Mouse (Mus musculus) neural tube, embryonic 14.5 days (tissue): Measurements from ENCODE around the gene Kif6. TPM values are rescaled to one million over a fixed set of nuclear protein-coding genes. Genes with fewer than 3 reads are reported as not detected.

Experiments
- ATAC-seq: fragments of 200-750 bp; cut with Nextera tagmentation; 2 replicates; pipeline ENCODE4 v1.8.0; 2017; ENCODE audit warnings: low read depth, mild to moderate bottlenecking, moderate TSS enrichment, moderate library complexity
- H3K27ac ChIP-seq: fragments of 300-500 bp; sonication (generic); 2 replicates; pipeline ENCODE4 v1.5.1; 2014; ENCODE audit warnings: low read depth, mild to moderate bottlenecking, control low read depth, low read length, moderate library complexity, mixed read lengths
- H3K27me3 ChIP-seq: fragments of 300-500 bp; sonication (generic); 2 replicates; pipeline ENCODE4 v1.6.1; 2014; ENCODE audit warnings: low read length; ENCODE audit not compliant: control insufficient read depth, insufficient read depth
- H3K36me3 ChIP-seq: fragments of 300-500 bp; sonication (generic); 2 replicates; pipeline ENCODE4 v1.6.1; 2014; ENCODE audit warnings: low read length, mixed read lengths; ENCODE audit not compliant: control insufficient read depth, insufficient read depth
- H3K4me1 ChIP-seq: fragments of 300-500 bp; sonication (generic); 2 replicates; pipeline ENCODE4 v1.6.1; 2014; ENCODE audit warnings: low read length; ENCODE audit not compliant: control insufficient read depth, insufficient read depth
- H3K4me2 ChIP-seq: fragments of 300-500 bp; sonication (generic); 2 replicates; pipeline ENCODE4 v1.6.1; 2014; ENCODE audit warnings: mild to moderate bottlenecking, low read depth, low read length, control low read depth
- H3K4me3 ChIP-seq: fragments of 300-500 bp; sonication (generic); 2 replicates; pipeline ENCODE4 v1.5.1; 2014; ENCODE audit warnings: low read depth, low read length, control low read depth, mixed read lengths
- H3K9ac ChIP-seq: fragments of 300-500 bp; sonication (generic); replicated peaks from 2 replicates; pipeline ENCODE4 v1.6.1; 2014; ENCODE audit warnings: low read depth, mild to moderate bottlenecking, control low read depth, low read length, mixed read lengths
- H3K9me3 ChIP-seq: fragments of 300-500 bp; sonication (generic); 2 replicates; pipeline ENCODE4 v1.6.1; 2016; ENCODE audit warnings: low read length; ENCODE audit not compliant: control insufficient read depth
- WGBS: fragments of 180-500 bp; shearing (Covaris S2); extraction: QIAGEN DNeasy Blood & Tissue Kit; methylation state at CpG from one replicate; pipeline ENCODE4 v1.1.7; 2014; 5-methylcytosine and 5-hydroxymethylcytosine counted together
- polyA plus RNA-seq: library from polyadenylated mRNA; unstranded; fragments of >200 nt; fragmentation: Nextera tagmentation; extraction: Ambion mirVana; gene quantifications from 2 replicates; pipeline ENCODE4 v1.2.1, GENCODE M21; 2014

Kif6 gene
- polyA plus RNA-seq, 1 experiment from 2014 or later: 3.1 TPM

DNA sequence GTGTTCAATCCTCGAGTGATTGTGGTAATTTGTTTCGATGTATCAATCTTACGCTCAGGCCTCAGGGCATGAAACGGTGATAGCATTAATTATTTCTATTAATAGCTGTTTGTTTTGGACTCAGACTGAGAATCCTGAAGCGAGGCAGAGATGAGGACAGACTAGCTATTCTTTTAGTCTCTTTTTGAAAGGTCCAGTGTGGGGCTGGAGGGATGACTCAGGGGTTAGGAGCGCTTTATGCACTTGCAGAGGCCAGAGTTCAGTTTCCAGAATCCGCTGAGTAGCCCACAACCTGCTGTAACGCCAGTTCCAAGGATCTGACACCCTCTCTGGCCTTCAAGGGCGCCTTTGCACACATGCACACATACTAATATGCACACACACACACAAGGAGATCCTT is 9.6 kb downstream of the Kif6 start:
- no peak for ATAC-seq
- no peaks in the 10 kb centered on the region for H3K4me1 ChIP-seq
- H3K36me3 ChIP-seq: no peaks in the 10 kb centered on the region
- H3K27me3 ChIP-seq: no peaks in the 10 kb centered on the region
- H3K27ac ChIP-seq: no peak overlapping the region
- H3K9ac ChIP-seq: no peak overlapping the region
- H3K9me3 ChIP-seq: no peaks in the 10 kb centered on the region
- WGBS: 62% methylated on average over 9 of the region's 9 CpGs
- H3K4me2 ChIP-seq: no peak overlapping the region
- H3K4me3 ChIP-seq: no peak overlapping the region

GRCm38 (mm10) chr17:49627011-49627794 is 12.3 kb downstream of the Kif6 start:
- H3K9ac ChIP-seq: no peak overlapping the region
- no peaks in the 10 kb centered on the region for H3K4me1 ChIP-seq
- no peaks in the 10 kb centered on the region for H3K27me3 ChIP-seq
- no peak overlapping the region for H3K27ac ChIP-seq
- no peaks in the 10 kb centered on the region for H3K36me3 ChIP-seq
- no peak overlapping the region for H3K4me2 ChIP-seq
- ATAC-seq: no peak
- no peaks in the 10 kb centered on the region for H3K9me3 ChIP-seq
- 80% methylated on average over 13 of the region's 13 CpGs for WGBS
- H3K4me3 ChIP-seq: no peak overlapping the region

GRCm38 (mm10) chr17:49628875-49629274 is 13.9 kb downstream of the Kif6 start:
- H3K4me3 ChIP-seq: no peak overlapping the region
- no peaks in the 10 kb centered on the region for H3K27me3 ChIP-seq
- no peak overlapping the region for H3K27ac ChIP-seq
- no peak for ATAC-seq
- no peak overlapping the region for H3K4me2 ChIP-seq
- H3K4me1 ChIP-seq: no peaks in the 10 kb centered on the region
- no peaks in the 10 kb centered on the region for H3K9me3 ChIP-seq
- 91% methylated on average over 8 of the region's 8 CpGs for WGBS
- H3K9ac ChIP-seq: no peak overlapping the region
- H3K36me3 ChIP-seq: no peaks in the 10 kb centered on the region

GRCm38 (mm10) chr17:49633041-49633440 is 18.1 kb downstream of the Kif6 start:
- WGBS: 64% methylated on average over 8 of the region's 8 CpGs

DNA sequence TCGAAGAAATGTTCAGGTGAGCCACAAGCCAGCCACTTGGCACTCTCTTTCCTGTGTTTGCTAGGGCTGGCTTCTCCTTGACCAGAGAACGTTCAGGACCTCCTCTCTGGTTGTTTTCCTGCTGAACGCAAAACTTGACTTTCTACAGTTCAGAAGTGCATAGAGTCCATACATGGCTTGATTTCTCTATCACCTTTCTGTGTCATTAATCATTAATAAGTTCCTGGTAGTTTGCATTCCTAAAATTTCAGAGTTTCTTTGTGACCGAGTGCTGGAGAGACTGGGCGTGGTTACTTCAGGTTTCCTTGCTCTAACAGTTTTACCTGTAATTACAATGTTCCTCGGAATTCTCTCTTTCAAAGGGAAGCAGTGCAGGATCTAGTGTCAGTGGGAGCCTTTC is 27.0 kb downstream of the Kif6 start:
- no peak overlapping the region for H3K27ac ChIP-seq
- H3K4me2 ChIP-seq: no peak overlapping the region
- no peak for ATAC-seq
- no peaks in the 10 kb centered on the region for H3K9me3 ChIP-seq
- H3K4me1 ChIP-seq: no peaks in the 10 kb centered on the region
- no peak overlapping the region for H3K9ac ChIP-seq
- 95% methylated on average over 6 of the region's 6 CpGs for WGBS
- no peaks in the 10 kb centered on the region for H3K27me3 ChIP-seq
- H3K36me3 ChIP-seq: no peaks in the 10 kb centered on the region
- no peak overlapping the region for H3K4me3 ChIP-seq

More at GRCm38 (mm10) chr17:49633041-49633440, 18.1 kb downstream of the Kif6 start:
- no peak overlapping the region for H3K4me3 ChIP-seq
- H3K36me3 ChIP-seq: no peaks in the 10 kb centered on the region
- no peak overlapping the region for H3K4me2 ChIP-seq
- H3K9ac ChIP-seq: no peak overlapping the region
- no peaks in the 10 kb centered on the region for H3K9me3 ChIP-seq
- no peaks in the 10 kb centered on the region for H3K27me3 ChIP-seq
- H3K27ac ChIP-seq: no peak overlapping the region
- no peak for ATAC-seq
- no peaks in the 10 kb centered on the region for H3K4me1 ChIP-seq

DNA sequence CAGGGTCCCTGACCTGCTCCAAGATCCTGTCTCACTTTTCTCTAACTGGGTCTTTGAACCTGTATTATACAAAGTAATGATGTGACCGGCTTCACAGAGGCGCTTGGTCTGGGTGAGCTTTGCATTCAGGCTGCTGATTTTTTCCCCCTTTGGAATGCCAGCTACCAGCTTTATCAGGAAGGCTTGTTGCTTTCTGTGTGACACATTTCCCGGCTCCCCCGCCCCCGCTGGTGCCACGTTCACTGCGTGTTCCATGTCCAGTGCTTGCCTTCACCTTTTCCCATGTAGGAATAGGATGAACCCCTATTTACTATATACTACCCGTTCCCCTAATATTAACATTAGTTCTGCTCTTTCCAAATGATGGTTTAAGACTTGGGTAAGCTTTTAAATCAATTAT is 27.4 kb downstream of the Kif6 start:
- no peak overlapping the region for H3K9ac ChIP-seq
- no peaks in the 10 kb centered on the region for H3K4me1 ChIP-seq
- H3K4me2 ChIP-seq: no peak overlapping the region
- H3K9me3 ChIP-seq: no peaks in the 10 kb centered on the region
- no peak overlapping the region for H3K4me3 ChIP-seq
- ATAC-seq: no peak
- H3K27me3 ChIP-seq: no peaks in the 10 kb centered on the region
- H3K27ac ChIP-seq: no peak overlapping the region
- 98% methylated on average over 8 of the region's 8 CpGs for WGBS
- H3K36me3 ChIP-seq: no peaks in the 10 kb centered on the region

DNA sequence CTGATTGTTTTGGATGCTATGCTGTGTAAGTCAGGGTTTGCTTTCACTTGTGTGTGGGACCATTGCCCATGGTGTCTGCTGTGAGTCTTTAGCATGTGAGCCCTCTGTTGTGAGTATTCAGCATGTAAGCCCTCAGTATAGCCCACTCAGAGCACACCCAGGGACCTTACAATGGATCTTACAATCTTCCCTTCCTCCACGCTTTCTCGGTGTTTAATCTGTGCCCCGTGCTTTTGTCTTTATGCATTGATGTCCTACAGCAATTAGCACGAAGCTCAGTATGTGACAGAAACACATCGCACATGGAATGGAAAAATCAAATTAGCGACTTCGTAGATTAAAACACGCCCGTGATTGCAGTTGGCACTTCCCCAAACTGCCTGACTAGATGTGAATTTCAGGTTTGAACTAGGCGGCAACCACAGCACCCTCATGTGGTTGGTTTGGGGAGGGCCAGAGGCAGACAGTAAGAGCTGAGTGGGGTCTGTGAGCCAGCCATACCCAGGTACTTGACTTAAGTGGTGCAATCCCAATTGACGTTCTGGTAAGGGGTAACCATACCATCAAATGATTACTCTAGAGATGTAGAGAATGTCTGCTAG is 28.1 kb downstream of the Kif6 start:
- H3K27me3 ChIP-seq: no peaks in the 10 kb centered on the region
- H3K36me3 ChIP-seq: no peaks in the 10 kb centered on the region
- no peaks in the 10 kb centered on the region for H3K9me3 ChIP-seq
- no peak overlapping the region for H3K4me2 ChIP-seq
- H3K27ac ChIP-seq: no peak overlapping the region
- no peak overlapping the region for H3K9ac ChIP-seq
- H3K4me1 ChIP-seq: no peaks in the 10 kb centered on the region
- H3K4me3 ChIP-seq: no peak overlapping the region
- WGBS: 89% methylated on average over 11 of the region's 11 CpGs
- ATAC-seq: no peak

DNA sequence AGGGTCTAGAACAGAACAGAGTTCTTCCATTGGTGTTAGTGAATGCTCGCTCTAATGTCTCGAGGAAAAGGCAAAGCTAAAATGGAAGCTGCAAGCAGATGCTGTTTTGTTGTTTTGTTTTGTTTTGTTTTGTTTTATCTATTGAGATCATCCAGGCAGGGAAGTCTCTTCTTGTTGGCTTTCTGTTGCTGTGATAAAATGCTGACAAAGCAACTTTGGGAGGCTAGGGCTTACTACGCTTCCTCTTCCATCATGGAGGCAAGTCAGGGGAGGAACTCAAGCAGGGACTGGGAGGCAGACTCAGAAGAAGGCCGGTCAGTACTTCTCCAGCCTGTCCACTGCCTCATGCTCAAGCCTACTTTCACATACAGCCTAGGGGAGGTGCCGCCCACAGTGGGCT is 31.3 kb downstream of the Kif6 start:
- Histone ChIP-seq H3K9ac (no peak overlapping the region), H3K4me1 (no peaks in the 10 kb centered on the region), H3K4me2 (no peak overlapping the region), H3K36me3 (no peaks in the 10 kb centered on the region), H3K9me3 (no peaks in the 10 kb centered on the region), H3K27me3 (no peaks in the 10 kb centered on the region), H3K27ac (no peak overlapping the region), H3K4me3 (no peak overlapping the region)
- WGBS: 95% methylated on average over 5 of the region's 5 CpGs
- no peak for ATAC-seq

DNA sequence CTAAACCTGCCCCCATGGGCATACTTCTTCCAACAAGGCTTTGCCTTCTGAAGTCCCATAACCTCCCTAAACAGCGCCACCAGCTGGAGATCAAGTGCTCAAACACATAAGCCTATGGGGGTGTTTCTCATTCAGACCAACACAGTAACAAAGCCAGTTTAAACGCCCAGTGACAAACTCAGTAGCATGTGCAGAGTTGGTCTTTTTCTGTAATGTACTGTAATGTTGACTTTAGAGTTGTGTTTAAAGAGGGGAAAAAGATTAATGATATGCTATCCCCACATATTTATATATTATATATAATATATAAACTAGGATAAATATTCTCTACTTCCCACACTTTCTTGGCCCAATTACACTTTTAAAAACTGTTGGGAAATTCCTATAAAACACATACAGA is 34.0 kb downstream of the Kif6 start:
- ATAC-seq: no peak

More for the DNA sequence above, 34.0 kb downstream of the Kif6 start:
- H3K4me3 ChIP-seq: no peak overlapping the region
- WGBS: 76% methylated on average over 2 of the region's 2 CpGs
- H3K36me3 ChIP-seq: no peaks in the 10 kb centered on the region
- no peaks in the 10 kb centered on the region for H3K4me1 ChIP-seq
- no peaks in the 10 kb centered on the region for H3K9me3 ChIP-seq
- H3K27me3 ChIP-seq: no peaks in the 10 kb centered on the region
- H3K4me2 ChIP-seq: no peak overlapping the region
- no peak overlapping the region for H3K27ac ChIP-seq
- no peak overlapping the region for H3K9ac ChIP-seq
